ENCODE assay signal across 13 mouse cellular contexts in genomic region chr5:53546979-53547472, GRCm38 (mm10).
DNase-seq lines count a peak whose midpoint lies in the region; ATAC-seq lines count a peak whose summit lies in the region.
"Had no signal": no experiment of that assay in that cellular context is flagged by ENCODE, and none has a peak within 500 bp of the region (broad histone marks: within the 10 kb centered on the region; RNA-seq: fewer than 3 reads in every experiment).

No protein-coding gene starts in this region.

- DNase-seq in adrenal gland, postnatal 10 days: peak; percentile 13
- DNase-seq in adrenal gland, postnatal 4 days (ENCODE audit: low spot score in 2 of 2): no peak
- peak; percentile 21 to 34 for DNase-seq in kidney, postnatal 4 days
- DNase-seq in kidney, adult 18-20 months: no peak
- no peak for DNase-seq in cerebellum, adult 9-10 months
- DNase-seq in left cerebral cortex, postnatal 14 days (ENCODE audit: low spot score in 2 of 2): no peak
- DNase-seq: cerebellum, postnatal 36 days; layer of hippocampus, adult 9-11 months had no signal

- intact Hi-C loops in left cerebral cortex, postnatal 14 days (cut with DNase I): no loop called here

- 5% methylated on average over 8 of the region's 9 CpGs for WGBS in macrophage (ENCODE audit: missing documents)

- no peaks in the 10 kb centered on the region for H3K36me3 ChIP-seq in macrophage (ENCODE audit: inconsistent target)
- H3K36me3 ChIP-seq: forebrain, embryonic 10.5 days; hindbrain, embryonic 10.5 days; stomach, embryonic 15.5 days had no signal

- no peak overlapping the region for H3K4me3 ChIP-seq in macrophage (ENCODE audit: inconsistent target)
- H3K4me3 ChIP-seq: forebrain, embryonic 10.5 days; hindbrain, embryonic 10.5 days; stomach, embryonic 15.5 days had no signal

- peak overlapping the region; percentile 100 for H3K27ac ChIP-seq in macrophage
- H3K27ac ChIP-seq: forebrain, embryonic 10.5 days; hindbrain, embryonic 10.5 days; stomach, embryonic 15.5 days had no signal

- peak; percentile 81 for ATAC-seq in common myeloid progenitor, adult 5-6 weeks (replicated peaks; ENCODE audit: low read depth, poor library complexity, severe bottlenecking)

- no peaks in the 10 kb centered on the region for H3K79me2 ChIP-seq in macrophage (ENCODE audit: inconsistent target)

Comparison
In these comparisons a context has a peak if more than half of its experiments do, and no peak if none do; other contexts are left out.
1. DNase-seq: peak in adrenal gland, postnatal 10 days (single experiment) and kidney, postnatal 4 days (2 of 2); none in adrenal gland, postnatal 4 days (0 of 2), kidney, adult 18-20 months (single experiment), cerebellum, adult 9-10 months (single experiment) and left cerebral cortex, postnatal 14 days (0 of 2).